In the genomic region with DNA sequence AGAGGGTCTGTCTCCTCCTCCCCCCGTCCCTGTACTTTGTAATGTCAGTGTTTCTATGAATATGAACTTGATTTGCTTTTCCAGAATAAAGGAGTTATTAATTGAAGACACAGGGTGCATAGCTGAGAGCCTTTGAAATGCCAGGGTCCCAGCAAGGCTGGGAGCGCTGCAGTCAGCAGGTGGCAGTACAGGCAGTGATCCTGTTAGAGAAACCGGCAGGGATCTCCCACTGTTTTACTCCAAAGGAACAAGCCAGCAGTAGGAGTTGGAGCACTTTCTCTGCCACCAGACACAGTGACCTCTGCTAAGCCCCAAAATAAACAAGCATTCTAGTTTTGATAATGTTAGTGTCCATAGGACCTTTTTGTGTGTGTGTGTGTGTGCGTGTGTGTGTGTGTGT, we compare ENCODE assay signal across 8 mouse cellular contexts. TPM values are rescaled to one million over a fixed set of nuclear protein-coding genes. Genes with fewer than 3 reads are reported as not detected.
DNase-seq lines count a peak whose midpoint lies in the region; ATAC-seq and TF ChIP-seq lines count a peak whose summit lies in the region.

No protein-coding gene starts in this region.

- no peaks in the 10 kb centered on the region for H3K4me1 ChIP-seq in liver, adult 2 months (ENCODE audit: control insufficient read depth, insufficient read depth, low read length)

- intact Hi-C loops in gastrocnemius, adult 2 months (cut with DNase I) = loop anchor here (5.0 kb wide), 1 partner anchor 119 kb away; no protein-coding TSS in a partner anchor

- no peak overlapping the region for H3K9ac ChIP-seq in liver, adult 2 months (ENCODE audit: low read depth, low read length)

- H3K27ac ChIP-seq in gastrocnemius, adult 2 months = no peak overlapping the region
- no peak overlapping the region for H3K27ac ChIP-seq in liver, adult 2 months (replicated peaks; ENCODE audit: insufficient read depth, low read depth, low read length)

- no peak for ATAC-seq in megakaryocyte-erythroid progenitor cell, adult 5-6 weeks (replicated peaks; ENCODE audit: low FRiP score, low TSS enrichment, poor library complexity, severe bottlenecking)

- no peak for TF ChIP-seq POLR2A in liver, adult 2 months (IDR thresholded peaks at IDR 0.05; ENCODE audit: extremely low read depth, insufficient read depth, low read length)

- peak; percentile 75 for TF ChIP-seq CTCF in gastrocnemius, adult 2 months (IDR thresholded peaks at IDR 0.05)
- peak; percentile 64 for TF ChIP-seq CTCF in liver, adult 2 months (IDR thresholded peaks at IDR 0.05; ENCODE audit: low read depth, low read length)

- DNase-seq in gastrocnemius, adult 2 months = peak; percentile 53
- DNase-seq in gastrocnemius, adult 8-10 months (ENCODE audit: low spot score in 2 of 2) = no peak
- DNase-seq in liver, adult 2 months (ENCODE audit: extremely low read depth, low read depth, low spot score) = no peak
- DNase-seq in liver = no peak
- DNase-seq in Muller cell, postnatal 12 days (ENCODE audit: inconsistent ontology term) = peak; percentile 26
- DNase-seq in kidney, postnatal 25 days = peak; percentile 68 to 77
- no peak for DNase-seq in urinary bladder, postnatal 10 days (ENCODE audit: low spot score)

- H3K79me2 ChIP-seq in liver, adult 2 months (ENCODE audit: control insufficient read depth, insufficient read depth, low read length) = no peaks in the 10 kb centered on the region

- WGBS in liver, adult 2 months = 65% methylated on average over 4 of the region's 4 CpGs

- H3K36me3 ChIP-seq in liver, adult 2 months (ENCODE audit: control insufficient read depth, insufficient read depth, low read length) = peaks cover 20% of the 10 kb centered on the region; the same call in 1 of the 2 replicates

- no peak overlapping the region for H3K4me3 ChIP-seq in gastrocnemius, adult 2 months
- no peak overlapping the region for H3K4me3 ChIP-seq in liver, adult 2 months (ENCODE audit: insufficient read depth, low read depth, low read length)

- H3K27me3 ChIP-seq in liver, adult 2 months (ENCODE audit: control insufficient read depth, insufficient read depth, low read length) = no peaks in the 10 kb centered on the region

RNA-seq across cellular contexts. Expression of a gene that starts 10.2 kb away (rescaled TPM):
- total RNA-seq in gastrocnemius, adult 2 months (2021) = under 1 TPM in 1 of 2 experiments, not detected in 1; 0.33 TPM
- 1 to 10 TPM in 1 of 4 experiments, under 1 TPM in 1, not detected in 2; 0.58 to 1.5 TPM for total RNA-seq in gastrocnemius, adult 8-10 months (2022)
- 0.40 TPM in 1 of 2 replicates, not detected in the other for total RNA-seq in liver, adult 2 months (2014; rRNA removed)
- not detected in 2 replicates for polyA plus RNA-seq in liver, adult 2 months (2012; rRNA removed)
- total RNA-seq in megakaryocyte-erythroid progenitor cell, adult 5-6 weeks (2014; fragmentation: Nextera tagmentation) = not detected in 2 replicates
- total RNA-seq in megakaryocyte-erythroid progenitor cell, adult 5-6 weeks (2017) = not detected in 2 replicates

RNA-seq across cellular contexts. Expression of a gene that starts 18.8 kb away (rescaled TPM):
- total RNA-seq in gastrocnemius, adult 2 months (2021) = 10 to 100 TPM; 34.7 to 38.4 TPM
- total RNA-seq in gastrocnemius, adult 8-10 months (2022) = 10 to 100 TPM; 35.4 to 47.2 (median 38.4) TPM
- 5.7 and 7.5 TPM in 2 replicates for total RNA-seq in liver, adult 2 months (2014; rRNA removed)
- polyA plus RNA-seq in liver, adult 2 months (2012; rRNA removed) = 5.0 and 5.1 TPM in 2 replicates
- 46.1 and 55.7 TPM in 2 replicates for total RNA-seq in megakaryocyte-erythroid progenitor cell, adult 5-6 weeks (2014; fragmentation: Nextera tagmentation)
- 71.5 and 106 TPM in 2 replicates for total RNA-seq in megakaryocyte-erythroid progenitor cell, adult 5-6 weeks (2017)

RNA-seq across cellular contexts. Expression of a gene that starts 31.6 kb away (rescaled TPM):
- total RNA-seq in gastrocnemius, adult 2 months (2021) = 10 to 100 TPM in 1 of 2 experiments, 1 to 10 TPM in 1; 8.7 to 10.6 TPM
- total RNA-seq in gastrocnemius, adult 8-10 months (2022) = 10 to 100 TPM in 1 of 4 experiments, 1 to 10 TPM in 3; 7.4 to 11.0 (median 7.9) TPM
- total RNA-seq in liver, adult 2 months (2014; rRNA removed) = 3.3 and 5.4 TPM in 2 replicates
- polyA plus RNA-seq in liver, adult 2 months (2012; rRNA removed) = 4.0 and 6.0 TPM in 2 replicates
- 24.1 and 37.8 TPM in 2 replicates for total RNA-seq in megakaryocyte-erythroid progenitor cell, adult 5-6 weeks (2014; fragmentation: Nextera tagmentation)
- total RNA-seq in megakaryocyte-erythroid progenitor cell, adult 5-6 weeks (2017) = 22.0 and 25.1 TPM in 2 replicates

RNA-seq across cellular contexts. Expression of a gene that starts 36.4 kb away (rescaled TPM):
- 10 to 100 TPM; 10.4 to 11.7 TPM for total RNA-seq in gastrocnemius, adult 2 months (2021)
- total RNA-seq in gastrocnemius, adult 8-10 months (2022) = 10 to 100 TPM in 3 of 4 experiments, 1 to 10 TPM in 1; 9.4 to 13.4 (median 11.1) TPM
- 28.3 and 29.5 TPM in 2 replicates for total RNA-seq in liver, adult 2 months (2014; rRNA removed)
- polyA plus RNA-seq in liver, adult 2 months (2012; rRNA removed) = 11.2 and 12.2 TPM in 2 replicates
- 42.1 and 56.8 TPM in 2 replicates for total RNA-seq in megakaryocyte-erythroid progenitor cell, adult 5-6 weeks (2014; fragmentation: Nextera tagmentation)
- total RNA-seq in megakaryocyte-erythroid progenitor cell, adult 5-6 weeks (2017) = 52.0 and 57.9 TPM in 2 replicates

Comparison
In these comparisons a context has a peak if more than half of its experiments do, and no peak if none do; other contexts are left out.
1. DNase-seq: peak in gastrocnemius, adult 2 months (single experiment), Muller cell, postnatal 12 days (single experiment) and kidney, postnatal 25 days (2 of 2); none in gastrocnemius, adult 8-10 months (0 of 2), liver, adult 2 months (single experiment), liver (single experiment) and urinary bladder, postnatal 10 days (single experiment).